Mouse (Mus musculus): ENCODE data around the gene Kif7. TPM values are rescaled to one million over a fixed set of nuclear protein-coding genes. Genes with fewer than 3 reads are reported as not detected.

The Kif7 gene
- polyA plus RNA-seq, 1 experiment from 2014 or later, result 0.35 TPM

GRCm38 (mm10) chr7:79742277-79742658 is 26.7 kb upstream of the Kif7 start:
- DNase-seq, result no peak
- 13% methylated on average over 11 of the region's 11 CpGs for WGBS (ENCODE audit: insufficient replicate concordance)
- Histone ChIP-seq H3K27ac (no peak overlapping the region), H3K27me3 (no peaks in the 10 kb centered on the region), H3K9me3 (replicated peaks) (no peaks in the 10 kb centered on the region), H3K4me2 (peak overlapping the region; percentile 91), H3K4me1 (replicated peaks) (peaks cover 14% of the 10 kb centered on the region), H3K36me3 (no peaks in the 10 kb centered on the region), H3K4me3 (replicated peaks) (peak overlapping the region; percentile 64), H3K9ac (peak overlapping the region; percentile 62)
- no peak for ATAC-seq (ENCODE audit: low read depth)

GRCm38 (mm10) chr7:79740279-79740678 is 24.8 kb upstream of the Kif7 start:
- no peak overlapping the region for H3K27ac ChIP-seq
- no peak overlapping the region for H3K9ac ChIP-seq
- H3K9me3 ChIP-seq (replicated peaks), result no peaks in the 10 kb centered on the region
- H3K27me3 ChIP-seq, result no peaks in the 10 kb centered on the region
- no peak overlapping the region for H3K4me3 ChIP-seq (replicated peaks)
- DNase-seq (no peak), ATAC-seq (ENCODE audit: low read depth) (no peak)
- no peaks in the 10 kb centered on the region for H3K36me3 ChIP-seq
- no peak overlapping the region for H3K4me2 ChIP-seq
- peaks cover 14% of the 10 kb centered on the region for H3K4me1 ChIP-seq (replicated peaks)
- WGBS (ENCODE audit: insufficient replicate concordance), result 63% methylated on average over 4 of the region's 4 CpGs

GRCm38 (mm10) chr7:79738913-79739312 is 23.4 kb upstream of the Kif7 start:
- Histone ChIP-seq H3K27ac (no peak overlapping the region), H3K4me1 (replicated peaks) (peaks cover 14% of the 10 kb centered on the region), H3K4me2 (no peak overlapping the region), H3K27me3 (no peaks in the 10 kb centered on the region), H3K9me3 (replicated peaks) (no peaks in the 10 kb centered on the region), H3K4me3 (replicated peaks) (no peak overlapping the region), H3K9ac (no peak overlapping the region), H3K36me3 (no peaks in the 10 kb centered on the region)
- no peak for ATAC-seq (ENCODE audit: low read depth)
- no peak for DNase-seq
- WGBS (ENCODE audit: insufficient replicate concordance), result 86% methylated on average over 2 of the region's 2 CpGs

GRCm38 (mm10) chr7:79736511-79736910 is 21.0 kb upstream of the Kif7 start:
- Histone ChIP-seq H3K4me3 (replicated peaks) (no peak overlapping the region), H3K36me3 (no peaks in the 10 kb centered on the region), H3K9me3 (replicated peaks) (no peaks in the 10 kb centered on the region), H3K9ac (no peak overlapping the region), H3K4me2 (no peak overlapping the region), H3K4me1 (replicated peaks) (no peaks in the 10 kb centered on the region), H3K27me3 (peaks cover 6% of the 10 kb centered on the region), H3K27ac (no peak overlapping the region)
- DNase-seq, result no peak
- WGBS (ENCODE audit: insufficient replicate concordance), result 78% methylated on average over 14 of the region's 14 CpGs
- ATAC-seq (ENCODE audit: low read depth), result no peak

- Histone ChIP-seq H3K9ac (no peak overlapping the region), H3K9me3 (replicated peaks) (no peaks in the 10 kb centered on the region), H3K27me3 (peaks cover 12% of the 10 kb centered on the region), H3K27ac (no peak overlapping the region), H3K4me1 (replicated peaks) (no peaks in the 10 kb centered on the region), H3K36me3 (no peaks in the 10 kb centered on the region), H3K4me2 (no peak overlapping the region), H3K4me3 (replicated peaks) (no peak overlapping the region)
- no peak for ATAC-seq (ENCODE audit: low read depth)
- no peak for DNase-seq
- 63% methylated on average over 8 of the region's 8 CpGs for WGBS (ENCODE audit: insufficient replicate concordance)
Measured at GRCm38 (mm10) chr7:79734563-79734962, 19.0 kb upstream of the Kif7 start.

- ATAC-seq (ENCODE audit: low read depth), result no peak
- Histone ChIP-seq H3K36me3 (no peaks in the 10 kb centered on the region), H3K4me1 (replicated peaks) (no peaks in the 10 kb centered on the region), H3K4me2 (no peak within 1 kb of the TSS), H3K4me3 (replicated peaks) (no peak within 1 kb of the TSS), H3K27ac (no peak within 1 kb of the TSS), H3K9ac (no peak within 1 kb of the TSS), H3K9me3 (replicated peaks) (no peaks in the 10 kb centered on the region), H3K27me3 (peaks cover 12% of the 10 kb centered on the region)
- no peak for DNase-seq
- 43% methylated on average over 4 of the region's 4 CpGs for WGBS (ENCODE audit: insufficient replicate concordance)
Measured at GRCm38 (mm10) chr7:79732622-79733021, 17.1 kb upstream of the Kif7 start, which contains the start of gene Plin1. TSS of gene Plin1 (minus strand) at chr7:79732903.

GRCm38 (mm10) chr7:79731438-79731837 is 15.9 kb upstream of the Kif7 start:
- H3K27me3 ChIP-seq, result peaks cover 12% of the 10 kb centered on the region
- no peak overlapping the region for H3K27ac ChIP-seq
- H3K4me2 ChIP-seq, result no peak overlapping the region
- no peak overlapping the region for H3K9ac ChIP-seq
- 68% methylated on average over 13 of the region's 13 CpGs for WGBS (ENCODE audit: insufficient replicate concordance)
- H3K36me3 ChIP-seq, result no peaks in the 10 kb centered on the region
- no peak overlapping the region for H3K4me3 ChIP-seq (replicated peaks)
- no peaks in the 10 kb centered on the region for H3K9me3 ChIP-seq (replicated peaks)
- H3K4me1 ChIP-seq (replicated peaks), result no peaks in the 10 kb centered on the region
- ATAC-seq (ENCODE audit: low read depth), result no peak
- no peak for DNase-seq

GRCm38 (mm10) chr7:79729743-79730370 is 14.3 kb upstream of the Kif7 start:
- DNase-seq, result no peak
- WGBS (ENCODE audit: insufficient replicate concordance), result 54% methylated on average over 11 of the region's 11 CpGs

GRCm38 (mm10) chr7:79729169-79729568 is 13.6 kb upstream of the Kif7 start:
- no peaks in the 10 kb centered on the region for H3K9me3 ChIP-seq (replicated peaks)
- no peak overlapping the region for H3K4me3 ChIP-seq (replicated peaks)
- WGBS (ENCODE audit: insufficient replicate concordance), result 6% methylated on average over 8 of the region's 8 CpGs
- no peaks in the 10 kb centered on the region for H3K36me3 ChIP-seq
- peaks cover 14% of the 10 kb centered on the region for H3K27me3 ChIP-seq
- H3K9ac ChIP-seq, result no peak overlapping the region
- DNase-seq (peak; percentile 39), ATAC-seq (ENCODE audit: low read depth) (no peak)
- no peaks in the 10 kb centered on the region for H3K4me1 ChIP-seq (replicated peaks)
- no peak overlapping the region for H3K27ac ChIP-seq
- no peak overlapping the region for H3K4me2 ChIP-seq

More at GRCm38 (mm10) chr7:79729743-79730370, 14.3 kb upstream of the Kif7 start:
- Histone ChIP-seq H3K4me3 (replicated peaks) (no peak overlapping the region), H3K4me2 (no peak overlapping the region), H3K27ac (no peak overlapping the region), H3K27me3 (peaks cover 14% of the 10 kb centered on the region), H3K9ac (no peak overlapping the region), H3K4me1 (replicated peaks) (no peaks in the 10 kb centered on the region), H3K36me3 (no peaks in the 10 kb centered on the region), H3K9me3 (replicated peaks) (no peaks in the 10 kb centered on the region)
- ATAC-seq (ENCODE audit: low read depth), result no peak

GRCm38 (mm10) chr7:79728219-79728618 is 12.7 kb upstream of the Kif7 start:
- 18% methylated on average over 6 of the region's 6 CpGs for WGBS (ENCODE audit: insufficient replicate concordance)
- Histone ChIP-seq H3K4me3 (replicated peaks) (no peak overlapping the region), H3K4me2 (no peak overlapping the region), H3K9ac (no peak overlapping the region), H3K36me3 (no peaks in the 10 kb centered on the region), H3K9me3 (replicated peaks) (no peaks in the 10 kb centered on the region), H3K4me1 (replicated peaks) (no peaks in the 10 kb centered on the region), H3K27ac (no peak overlapping the region), H3K27me3 (peaks cover 15% of the 10 kb centered on the region)
- DNase-seq (peak; percentile 46), ATAC-seq (ENCODE audit: low read depth) (peak; percentile 39)

GRCm38 (mm10) chr7:79727091-79727490 is 11.6 kb upstream of the Kif7 start:
- no peak overlapping the region for H3K4me3 ChIP-seq (replicated peaks)
- no peaks in the 10 kb centered on the region for H3K9me3 ChIP-seq (replicated peaks)
- H3K27me3 ChIP-seq, result peaks cover 26% of the 10 kb centered on the region
- peak; percentile 22 for DNase-seq
- no peak overlapping the region for H3K9ac ChIP-seq
- ATAC-seq (ENCODE audit: low read depth), result 0 out of 2 replicates have a peak, but pooled peaks have one; percentile 41
- H3K27ac ChIP-seq, result no peak overlapping the region
- H3K36me3 ChIP-seq, result no peaks in the 10 kb centered on the region
- no peak overlapping the region for H3K4me2 ChIP-seq
- H3K4me1 ChIP-seq (replicated peaks), result no peaks in the 10 kb centered on the region
- 12% methylated on average over 2 of the region's 2 CpGs for WGBS (ENCODE audit: insufficient replicate concordance)

GRCm38 (mm10) chr7:79721386-79721977 is 6.0 kb upstream of the Kif7 start:
- Histone ChIP-seq H3K9me3 (replicated peaks) (no peaks in the 10 kb centered on the region), H3K4me1 (replicated peaks) (no peaks in the 10 kb centered on the region; the same call in 1 of the 2 replicates), H3K27me3 (peaks cover 58% of the 10 kb centered on the region), H3K36me3 (no peaks in the 10 kb centered on the region), H3K9ac (peak overlapping the region; percentile 43; the same call in 1 of the 2 replicates), H3K4me3 (replicated peaks) (peak overlapping the region; percentile 51), H3K4me2 (peak overlapping the region; percentile 62), H3K27ac (no peak overlapping the region)
- DNase-seq (no peak), ATAC-seq (ENCODE audit: low read depth) (peak; percentile 41; the same call in 1 of the 2 replicates)
- under 1% methylated on average over 48 of the region's 48 CpGs for WGBS (ENCODE audit: insufficient replicate concordance)

Data from liver, embryonic 13.5 days (tissue).